16 mouse cellular contexts compared by ENCODE assay signal in the genomic region with DNA sequence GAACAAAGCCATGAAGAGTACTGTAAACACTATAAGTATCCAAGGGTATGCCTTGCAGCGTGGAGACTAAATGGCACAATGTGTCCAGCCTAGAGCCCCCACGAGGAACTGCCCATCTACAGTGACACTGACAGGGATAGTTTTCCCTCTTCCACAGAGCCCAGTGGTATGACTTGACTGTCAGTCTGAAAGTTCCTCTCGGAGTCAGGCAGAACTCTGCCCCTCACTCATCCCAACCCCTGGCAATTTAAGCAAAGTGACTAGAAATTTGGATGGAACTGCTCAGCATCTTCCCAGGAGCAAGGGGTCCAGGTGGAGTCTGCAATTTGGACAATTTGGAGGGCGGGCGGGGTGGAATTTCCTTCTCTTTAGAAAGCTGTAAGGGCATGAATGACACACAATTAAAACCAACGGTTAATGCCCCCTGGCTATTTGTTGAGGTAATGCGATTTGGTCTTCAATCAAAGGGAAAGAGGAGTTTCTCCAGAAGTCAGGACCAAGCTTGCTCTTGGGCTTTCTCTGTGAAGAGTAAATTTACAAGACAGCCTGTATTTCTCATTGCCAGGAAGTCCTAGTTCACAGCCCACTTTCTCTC. TPM values are rescaled to one million over a fixed set of nuclear protein-coding genes. Genes with fewer than 3 reads are reported as not detected.
DNase-seq lines count a peak whose midpoint lies in the region; ATAC-seq and TF ChIP-seq lines count a peak whose summit lies in the region.
"Had no signal": no experiment of that assay in that cellular context is flagged by ENCODE, and none has a peak within 500 bp of the region (broad histone marks: within the 10 kb centered on the region; RNA-seq: fewer than 3 reads in every experiment).

No protein-coding gene starts in this region.

- no peak for TF ChIP-seq POLR2A in brain, embryonic 14.5 days (IDR thresholded peaks at IDR 0.05; ENCODE audit: borderline replicate concordance, extremely low read depth, insufficient read depth, insufficient read length, poor library complexity, severe bottlenecking)
- no peak for TF ChIP-seq POLR2A in kidney, adult 2 months (IDR thresholded peaks at IDR 0.05; ENCODE audit: low read depth, low read length)

- H3K9me3 ChIP-seq in heart, embryonic 12.5 days (replicated peaks): no peaks in the 10 kb centered on the region
- no peaks in the 10 kb centered on the region for H3K9me3 ChIP-seq in midbrain, postnatal 0 days (ENCODE audit: low read length)
- H3K9me3 ChIP-seq in midbrain, embryonic 13.5 days: no peaks in the 10 kb centered on the region
- no peaks in the 10 kb centered on the region for H3K9me3 ChIP-seq in neural tube, embryonic 15.5 days (replicated peaks)
- H3K9me3 ChIP-seq in kidney, embryonic 15.5 days (replicated peaks): no peaks in the 10 kb centered on the region

- H3K4me3 ChIP-seq in heart, embryonic 12.5 days: no peak overlapping the region
- H3K4me3 ChIP-seq in midbrain, postnatal 0 days (ENCODE audit: low read depth, low read length): no peak overlapping the region
- H3K4me3 ChIP-seq in midbrain, embryonic 13.5 days (replicated peaks): no peak overlapping the region
- H3K4me3 ChIP-seq in neural tube, embryonic 15.5 days (replicated peaks): no peak overlapping the region
- no peak overlapping the region for H3K4me3 ChIP-seq in kidney, embryonic 15.5 days (replicated peaks)
- H3K4me3 ChIP-seq in kidney, adult 2 months (ENCODE audit: insufficient read depth, low read depth, low read length): no peak overlapping the region

- peak overlapping the region; percentile 21 for H3K4me2 ChIP-seq in heart, embryonic 12.5 days
- H3K4me2 ChIP-seq in midbrain, postnatal 0 days (ENCODE audit: low read depth, low read length, poor library complexity, severe bottlenecking): no peak overlapping the region
- no peak overlapping the region for H3K4me2 ChIP-seq in midbrain, embryonic 13.5 days (replicated peaks)
- H3K4me2 ChIP-seq in neural tube, embryonic 15.5 days: no peak overlapping the region
- no peak overlapping the region for H3K4me2 ChIP-seq in kidney, embryonic 15.5 days

- H3K9ac ChIP-seq in heart, embryonic 12.5 days: no peak overlapping the region
- H3K9ac ChIP-seq in midbrain, postnatal 0 days (replicated peaks; ENCODE audit: low read length, poor library complexity, severe bottlenecking): no peak overlapping the region
- no peak overlapping the region for H3K9ac ChIP-seq in midbrain, embryonic 13.5 days (replicated peaks)
- H3K9ac ChIP-seq in neural tube, embryonic 15.5 days (replicated peaks): no peak overlapping the region
- H3K9ac ChIP-seq in kidney, embryonic 15.5 days: no peak overlapping the region

- DNase-seq in heart, adult 11 months: no peak
- no peak for DNase-seq in midbrain, postnatal 0 days (ENCODE audit: low spot score)
- DNase-seq in brain, embryonic 14.5 days (ENCODE audit: low read depth): peak; percentile 32
- no peak for DNase-seq in kidney, adult 2 months
- DNase-seq: adrenal gland, postnatal 36 days; cerebellum, adult 11 months; heart, postnatal 4 days; left cerebral cortex, postnatal 4 days; lung, postnatal 14 days; right cerebral cortex, postnatal 4 days had no signal

- no peaks in the 10 kb centered on the region for H3K36me3 ChIP-seq in heart, embryonic 12.5 days
- no peaks in the 10 kb centered on the region for H3K36me3 ChIP-seq in midbrain, postnatal 0 days (ENCODE audit: insufficient read depth, low read length)
- no peaks in the 10 kb centered on the region for H3K36me3 ChIP-seq in midbrain, embryonic 13.5 days
- no peaks in the 10 kb centered on the region for H3K36me3 ChIP-seq in neural tube, embryonic 15.5 days
- H3K36me3 ChIP-seq in kidney, embryonic 15.5 days: no peaks in the 10 kb centered on the region
- no peaks in the 10 kb centered on the region for H3K36me3 ChIP-seq in kidney, adult 2 months (ENCODE audit: control insufficient read depth, insufficient read depth, low read length)

- WGBS in heart, embryonic 12.5 days: 40% methylated on average over 7 of the region's 7 CpGs
- 31% methylated on average over 7 of the region's 7 CpGs for WGBS in midbrain, postnatal 0 days
- 21% methylated on average over 7 of the region's 7 CpGs for WGBS in midbrain, embryonic 13.5 days
- 19% methylated on average over 7 of the region's 7 CpGs for WGBS in neural tube, embryonic 15.5 days
- WGBS in kidney, embryonic 15.5 days: 23% methylated on average over 7 of the region's 7 CpGs
- WGBS in kidney, adult 2 months: 56% methylated on average over 7 of the region's 7 CpGs

- TF ChIP-seq CTCF in midbrain, postnatal 0 days (IDR thresholded peaks at IDR 0.05): peak; percentile 46
- no peak for TF ChIP-seq CTCF in brain, embryonic 14.5 days (IDR thresholded peaks at IDR 0.05; ENCODE audit: borderline replicate concordance, extremely low read depth, insufficient read depth, insufficient read length)
- TF ChIP-seq CTCF in kidney, adult 2 months (conservative IDR thresholded peaks at IDR 0.05; ENCODE audit: insufficient read depth, insufficient read length, low read depth, low read length): no peak

- H3K27me3 ChIP-seq in heart, embryonic 12.5 days (replicated peaks): peaks cover 86% of the 10 kb centered on the region
- H3K27me3 ChIP-seq in midbrain, postnatal 0 days (ENCODE audit: insufficient read depth, low read length): peaks cover 40% of the 10 kb centered on the region
- H3K27me3 ChIP-seq in midbrain, embryonic 13.5 days: peaks cover 98% of the 10 kb centered on the region
- H3K27me3 ChIP-seq in neural tube, embryonic 15.5 days (replicated peaks): peaks cover 96% of the 10 kb centered on the region
- peaks cover 98% of the 10 kb centered on the region for H3K27me3 ChIP-seq in kidney, embryonic 15.5 days
- H3K27me3 ChIP-seq in kidney, adult 2 months (replicated peaks; ENCODE audit: control insufficient read depth, insufficient read depth, low read length): no peaks in the 10 kb centered on the region

- H3K27ac ChIP-seq in heart, embryonic 12.5 days (ENCODE audit: poor library complexity, severe bottlenecking): no peak overlapping the region
- no peak overlapping the region for H3K27ac ChIP-seq in midbrain, postnatal 0 days (ENCODE audit: low read depth, low read length)
- H3K27ac ChIP-seq in midbrain, embryonic 13.5 days: no peak overlapping the region
- H3K27ac ChIP-seq in neural tube, embryonic 15.5 days (replicated peaks): no peak overlapping the region
- H3K27ac ChIP-seq in kidney, embryonic 15.5 days: no peak overlapping the region
- no peak overlapping the region for H3K27ac ChIP-seq in kidney, adult 2 months (ENCODE audit: insufficient read depth, low read depth, low read length)

- H3K4me1 ChIP-seq in heart, embryonic 12.5 days (replicated peaks): peaks cover 18% of the 10 kb centered on the region
- H3K4me1 ChIP-seq in midbrain, postnatal 0 days (ENCODE audit: insufficient read depth, low read length): peaks cover 2% of the 10 kb centered on the region
- H3K4me1 ChIP-seq in midbrain, embryonic 13.5 days (replicated peaks): peaks cover 35% of the 10 kb centered on the region
- peaks cover 35% of the 10 kb centered on the region for H3K4me1 ChIP-seq in neural tube, embryonic 15.5 days
- H3K4me1 ChIP-seq in kidney, embryonic 15.5 days: peaks cover 37% of the 10 kb centered on the region
- no peaks in the 10 kb centered on the region for H3K4me1 ChIP-seq in kidney, adult 2 months (ENCODE audit: control insufficient read depth, insufficient read depth, low read length)

- ATAC-seq in heart, embryonic 12.5 days (ENCODE audit: insufficient number of reproducible peaks, low FRiP score): no peak
- ATAC-seq in midbrain, postnatal 0 days (ENCODE audit: low FRiP score): no peak
- ATAC-seq in midbrain, embryonic 13.5 days: no peak
- no peak for ATAC-seq in neural tube, embryonic 15.5 days (ENCODE audit: low FRiP score)
- no peak for ATAC-seq in kidney, embryonic 15.5 days (replicated peaks; ENCODE audit: low FRiP score)

RNA-seq across cellular contexts. Expression of gene Mt2, which starts 2.3 kb away (rescaled TPM):
- polyA plus RNA-seq in heart, embryonic 12.5 days (2016; fragmentation: Nextera tagmentation; extraction: Ambion mirVana): 23.6 and 39.2 TPM in 2 replicates
- total RNA-seq in midbrain, postnatal 0 days (2014; rRNA removed): 57.7 and 131 TPM in 2 replicates
- 92.3 and 101 TPM in 2 replicates for polyA plus RNA-seq in midbrain, postnatal 0 days (2015; fragmentation: Nextera tagmentation; extraction: Ambion mirVana)
- 6.1 and 9.4 TPM in 2 replicates for polyA plus RNA-seq in midbrain, embryonic 13.5 days (2015; fragmentation: Nextera tagmentation; extraction: Ambion mirVana)
- 15.6 and 32.2 TPM in 2 replicates for polyA plus RNA-seq in brain, embryonic 14.5 days (2012; rRNA removed)
- 32.8 and 40.2 TPM in 2 replicates for polyA plus RNA-seq in neural tube, embryonic 15.5 days (2015; fragmentation: Nextera tagmentation; extraction: Ambion mirVana)
- 163 and 178 TPM in 2 replicates for polyA plus RNA-seq in kidney, embryonic 15.5 days (2015; fragmentation: Nextera tagmentation; extraction: Ambion mirVana)
- 57.6 and 80.2 TPM in 2 replicates for polyA plus RNA-seq in kidney, adult 2 months (2012; rRNA removed)

RNA-seq across cellular contexts. Expression of gene Mt1, which starts 4.2 kb away (rescaled TPM):
- 129 and 209 TPM in 2 replicates for polyA plus RNA-seq in heart, embryonic 12.5 days (2016; fragmentation: Nextera tagmentation; extraction: Ambion mirVana)
- 460 and 504 TPM in 2 replicates for total RNA-seq in midbrain, postnatal 0 days (2014; rRNA removed)
- 387 and 420 TPM in 2 replicates for polyA plus RNA-seq in midbrain, postnatal 0 days (2015; fragmentation: Nextera tagmentation; extraction: Ambion mirVana)
- polyA plus RNA-seq in midbrain, embryonic 13.5 days (2015; fragmentation: Nextera tagmentation; extraction: Ambion mirVana): 21.5 and 30.3 TPM in 2 replicates
- polyA plus RNA-seq in brain, embryonic 14.5 days (2012; rRNA removed): 38.9 and 76.5 TPM in 2 replicates
- polyA plus RNA-seq in neural tube, embryonic 15.5 days (2015; fragmentation: Nextera tagmentation; extraction: Ambion mirVana): 119 and 160 TPM in 2 replicates
- polyA plus RNA-seq in kidney, embryonic 15.5 days (2015; fragmentation: Nextera tagmentation; extraction: Ambion mirVana): 519 and 582 TPM in 2 replicates
- 906 and 994 TPM in 2 replicates for polyA plus RNA-seq in kidney, adult 2 months (2012; rRNA removed)

RNA-seq across cellular contexts. Expression of gene Mt3, which starts 22.3 kb away (rescaled TPM):
- polyA plus RNA-seq in heart, embryonic 12.5 days (2016; fragmentation: Nextera tagmentation; extraction: Ambion mirVana): 24.7 and 25.0 TPM in 2 replicates
- 571 and 599 TPM in 2 replicates for total RNA-seq in midbrain, postnatal 0 days (2014; rRNA removed)
- polyA plus RNA-seq in midbrain, postnatal 0 days (2015; fragmentation: Nextera tagmentation; extraction: Ambion mirVana): 314 and 354 TPM in 2 replicates
- 69.9 and 73.3 TPM in 2 replicates for polyA plus RNA-seq in midbrain, embryonic 13.5 days (2015; fragmentation: Nextera tagmentation; extraction: Ambion mirVana)
- 139 and 158 TPM in 2 replicates for polyA plus RNA-seq in brain, embryonic 14.5 days (2012; rRNA removed)
- 244 and 279 TPM in 2 replicates for polyA plus RNA-seq in neural tube, embryonic 15.5 days (2015; fragmentation: Nextera tagmentation; extraction: Ambion mirVana)
- polyA plus RNA-seq in kidney, embryonic 15.5 days (2015; fragmentation: Nextera tagmentation; extraction: Ambion mirVana): 2.9 and 7.1 TPM in 2 replicates
- polyA plus RNA-seq in kidney, adult 2 months (2012; rRNA removed): 4.2 and 8.4 TPM in 2 replicates

RNA-seq across cellular contexts. Expression of gene Mt4, which starts 37.7 kb away (rescaled TPM):
- not detected in 2 replicates for polyA plus RNA-seq in heart, embryonic 12.5 days (2016; fragmentation: Nextera tagmentation; extraction: Ambion mirVana)
- not detected in 2 replicates for total RNA-seq in midbrain, postnatal 0 days (2014; rRNA removed)
- polyA plus RNA-seq in midbrain, postnatal 0 days (2015; fragmentation: Nextera tagmentation; extraction: Ambion mirVana): not detected in 2 replicates
- not detected in 2 replicates for polyA plus RNA-seq in midbrain, embryonic 13.5 days (2015; fragmentation: Nextera tagmentation; extraction: Ambion mirVana)
- not detected in 2 replicates for polyA plus RNA-seq in brain, embryonic 14.5 days (2012; rRNA removed)
- not detected in 2 replicates for polyA plus RNA-seq in neural tube, embryonic 15.5 days (2015; fragmentation: Nextera tagmentation; extraction: Ambion mirVana)
- polyA plus RNA-seq in kidney, embryonic 15.5 days (2015; fragmentation: Nextera tagmentation; extraction: Ambion mirVana): not detected in 2 replicates
- polyA plus RNA-seq in kidney, adult 2 months (2012; rRNA removed): not detected in 2 replicates
- total RNA-seq: adrenal gland, postnatal 36 days; heart, postnatal 4 days; left cerebral cortex, postnatal 4 days had no signal
- polyA plus RNA-seq: cortical plate, adult 2 months; urinary bladder, adult 2 months had no signal

RNA-seq across cellular contexts. Expression of gene Nup93, which starts 39.6 kb away (rescaled TPM):
- 71.6 and 73.6 TPM in 2 replicates for polyA plus RNA-seq in heart, embryonic 12.5 days (2016; fragmentation: Nextera tagmentation; extraction: Ambion mirVana)
- 47.9 and 65.3 TPM in 2 replicates for total RNA-seq in midbrain, postnatal 0 days (2014; rRNA removed)
- 38.4 and 39.9 TPM in 2 replicates for polyA plus RNA-seq in midbrain, postnatal 0 days (2015; fragmentation: Nextera tagmentation; extraction: Ambion mirVana)
- polyA plus RNA-seq in midbrain, embryonic 13.5 days (2015; fragmentation: Nextera tagmentation; extraction: Ambion mirVana): 76.0 and 77.7 TPM in 2 replicates
- 54.7 and 61.0 TPM in 2 replicates for polyA plus RNA-seq in brain, embryonic 14.5 days (2012; rRNA removed)
- 51.5 and 57.4 TPM in 2 replicates for polyA plus RNA-seq in neural tube, embryonic 15.5 days (2015; fragmentation: Nextera tagmentation; extraction: Ambion mirVana)
- polyA plus RNA-seq in kidney, embryonic 15.5 days (2015; fragmentation: Nextera tagmentation; extraction: Ambion mirVana): 89.6 and 91.6 TPM in 2 replicates
- 11.2 and 11.9 TPM in 2 replicates for polyA plus RNA-seq in kidney, adult 2 months (2012; rRNA removed)
